Mouse (Mus musculus) liver, adult 2 months (tissue): Measurements from ENCODE around the gene Gm28043. TPM values are rescaled to one million over a fixed set of nuclear protein-coding genes. Genes with fewer than 3 reads are reported as not detected.

Source experiments
- DNase-seq: peaks from one replicate; pipeline ENCODE4 v3.0.0-alpha.2; 2011; ENCODE audit warnings: low read depth, low spot score; ENCODE audit errors: extremely low read depth
- H3K27ac ChIP-seq: fragments of 200-500 bp; replicated peaks from 2 replicates; pipeline ENCODE4 v1.5.1; 2012; ENCODE audit warnings: low read depth, mild to moderate bottlenecking, control low read depth, inconsistent platforms, low read length; ENCODE audit not compliant: insufficient read depth
- H3K27me3 ChIP-seq: fragments of 200-500 bp; 2 replicates; pipeline ENCODE4 v1.6.1; 2012; ENCODE audit warnings: mild to moderate bottlenecking, moderate library complexity, low read length, inconsistent platforms; ENCODE audit not compliant: control insufficient read depth, insufficient read depth
- H3K36me3 ChIP-seq: fragments of 200-500 bp; 2 replicates; pipeline ENCODE4 v1.6.1; 2012; ENCODE audit warnings: low read length, inconsistent platforms; ENCODE audit not compliant: control insufficient read depth, insufficient read depth
- H3K4me1 ChIP-seq: fragments of 200-500 bp; 2 replicates; pipeline ENCODE4 v1.6.1; 2011; ENCODE audit warnings: low read length; ENCODE audit not compliant: control insufficient read depth, insufficient read depth
- H3K4me3 ChIP-seq: fragments of 200-500 bp; 2 replicates; pipeline ENCODE4 v1.5.1; 2011; ENCODE audit warnings: low read depth, mild to moderate bottlenecking, control low read depth, low read length, moderate library complexity; ENCODE audit not compliant: insufficient read depth
- H3K79me2 ChIP-seq: fragments of 200-500 bp; 2 replicates; pipeline ENCODE4 v1.6.1; 2012; ENCODE audit warnings: inconsistent platforms, mild to moderate bottlenecking, low read length, moderate library complexity; ENCODE audit not compliant: control insufficient read depth, insufficient read depth
- H3K9ac ChIP-seq: fragments of 200-500 bp; 2 replicates; pipeline ENCODE4 v1.6.1; 2012; ENCODE audit warnings: low read depth, mild to moderate bottlenecking, control low read depth, inconsistent platforms, low read length
- CTCF ChIP-seq: fragments of 200-500 bp; IDR thresholded peaks from 2 replicates; pipeline ENCODE4 v1.5.1; 2011; ENCODE audit warnings: low read depth, low read length, control low read depth
- POLR2A ChIP-seq: fragments of 200-500 bp; IDR thresholded peaks from 2 replicates; pipeline ENCODE4 v1.6.1; 2011; ENCODE audit warnings: low read length, control low read depth; ENCODE audit not compliant: insufficient read depth; ENCODE audit errors: extremely low read depth
- WGBS: fragments of 180-500 bp; shearing (Covaris S2); methylation state at CpG from one replicate; pipeline ENCODE4 v1.1.7; 2018; 5-methylcytosine and 5-hydroxymethylcytosine counted together
- polyA plus RNA-seq: library from polyadenylated mRNA; depleted of rRNA; stranded (reverse); fragments of >200 nt; gene quantifications from 2 replicates; pipeline ENCODE4 v1.2.3, GENCODE M21; 2012
- total RNA-seq: library from RNA; depleted of rRNA; stranded (reverse); fragments of >200 nt; gene quantifications from 2 replicates; pipeline ENCODE4 v1.2.3, GENCODE M21; 2014

Gene Gm28043
- total and polyA plus RNA-seq, 2 experiments, result 0.60 to 1.9 TPM

DNA sequence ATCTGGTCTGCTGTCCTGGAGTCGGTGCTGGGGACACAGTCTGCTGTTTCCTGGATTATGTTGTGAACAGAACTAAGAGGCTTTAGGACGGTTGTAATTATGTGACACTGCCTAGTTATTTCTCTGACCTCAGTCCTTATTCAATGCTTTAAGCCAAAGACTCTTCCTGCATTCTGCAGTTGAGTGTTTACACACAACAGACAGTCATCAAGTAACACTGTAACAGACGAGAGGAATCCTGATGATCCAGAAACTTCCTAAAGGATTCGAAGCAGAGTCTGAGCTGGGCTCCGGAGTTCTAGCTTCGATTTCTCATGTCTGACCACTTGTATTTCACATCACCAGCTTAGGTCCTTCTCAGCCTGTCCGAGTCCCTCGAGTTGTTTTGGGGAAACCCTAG, 63.9 kb downstream of the Gm28043 start:
- DNase-seq, result no peak
- no peak overlapping the region for H3K4me3 ChIP-seq
- WGBS, result 90% methylated on average over 8 of the region's 8 CpGs
- H3K9ac ChIP-seq, result no peak overlapping the region
- H3K36me3 ChIP-seq, result peaks cover 80% of the 10 kb centered on the region
- H3K27ac ChIP-seq, result no peak overlapping the region
- TF ChIP-seq CTCF (no peak), POLR2A (no peak)
- no peaks in the 10 kb centered on the region for H3K79me2 ChIP-seq
- no peaks in the 10 kb centered on the region for H3K27me3 ChIP-seq
- no peaks in the 10 kb centered on the region for H3K4me1 ChIP-seq

DNA sequence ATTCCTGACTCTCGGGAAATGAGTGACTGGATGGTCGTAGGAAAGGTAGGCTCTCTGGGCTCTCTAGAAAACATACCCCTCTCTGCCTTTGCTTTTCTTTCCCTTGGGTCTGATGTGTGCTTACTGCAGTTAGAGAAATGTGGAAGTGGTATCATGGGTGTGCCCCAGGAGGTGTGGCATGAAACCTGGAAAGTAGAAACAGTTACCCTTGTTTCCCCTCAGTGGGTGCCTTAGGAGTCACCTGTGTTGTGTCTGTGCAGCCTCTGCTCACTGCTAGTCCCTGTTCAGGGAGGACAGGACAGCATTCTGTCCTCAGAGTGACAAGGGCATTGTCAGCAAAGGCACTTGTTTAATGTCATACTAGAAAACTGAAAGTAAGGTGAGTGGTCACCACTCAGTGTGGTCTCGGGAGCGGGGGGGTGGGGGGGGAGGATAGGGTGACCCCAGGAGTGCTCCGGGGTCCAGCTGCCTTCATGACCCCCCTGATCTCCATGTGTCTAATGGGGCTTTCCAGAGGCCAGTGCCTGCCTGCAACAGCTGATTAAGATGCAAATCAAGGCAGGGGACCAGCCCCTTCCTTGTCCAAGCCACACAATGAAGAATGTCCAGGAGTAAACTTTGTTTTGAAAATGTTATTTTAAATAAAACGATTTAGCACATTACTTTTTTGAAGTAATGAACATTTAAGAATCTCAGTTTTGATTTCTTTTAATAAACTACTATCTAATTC, 64.5 kb downstream of the Gm28043 start:
- no peak overlapping the region for H3K9ac ChIP-seq
- H3K79me2 ChIP-seq, result no peaks in the 10 kb centered on the region
- DNase-seq, result no peak
- H3K4me3 ChIP-seq, result no peak overlapping the region
- peaks cover 84% of the 10 kb centered on the region for H3K36me3 ChIP-seq
- TF ChIP-seq POLR2A (no peak), CTCF (no peak)
- H3K27ac ChIP-seq, result no peak overlapping the region
- WGBS, result 91% methylated on average over 6 of the region's 6 CpGs
- H3K4me1 ChIP-seq, result no peaks in the 10 kb centered on the region
- no peaks in the 10 kb centered on the region for H3K27me3 ChIP-seq

GRCm38 (mm10) chr17:29680174-29680573, 65.5 kb downstream of the Gm28043 start:
- 91% methylated on average over 2 of the region's 2 CpGs for WGBS
- no peaks in the 10 kb centered on the region for H3K79me2 ChIP-seq
- TF ChIP-seq POLR2A (no peak), CTCF (no peak)
- H3K27me3 ChIP-seq, result no peaks in the 10 kb centered on the region
- H3K4me3 ChIP-seq, result no peak overlapping the region
- H3K9ac ChIP-seq, result no peak overlapping the region
- no peak overlapping the region for H3K27ac ChIP-seq
- peaks cover 80% of the 10 kb centered on the region for H3K36me3 ChIP-seq
- no peaks in the 10 kb centered on the region for H3K4me1 ChIP-seq
- no peak for DNase-seq

DNA sequence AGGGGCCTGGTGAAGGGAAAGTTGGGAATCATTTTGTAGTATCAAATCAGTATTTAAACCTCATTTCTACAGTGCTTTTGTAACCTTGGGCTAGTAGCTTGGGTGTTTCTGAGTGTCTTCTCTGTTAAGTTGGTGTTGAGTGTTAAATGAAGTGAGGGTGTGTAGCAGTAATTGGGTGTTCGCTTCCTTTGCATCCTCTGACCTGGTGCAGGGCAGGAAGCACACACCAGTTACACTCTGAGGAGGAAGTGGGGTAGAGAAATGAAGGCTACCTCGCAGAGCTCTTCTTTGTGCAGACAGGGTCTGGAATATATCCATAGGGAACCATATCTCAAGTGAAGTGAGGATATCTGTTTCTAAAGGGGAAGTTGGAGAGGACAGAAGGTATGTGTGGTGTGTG, 66.2 kb downstream of the Gm28043 start:
- no peak overlapping the region for H3K9ac ChIP-seq
- H3K27ac ChIP-seq, result no peak overlapping the region
- H3K4me1 ChIP-seq, result no peaks in the 10 kb centered on the region
- no peak overlapping the region for H3K4me3 ChIP-seq
- H3K36me3 ChIP-seq, result peaks cover 77% of the 10 kb centered on the region
- H3K27me3 ChIP-seq, result no peaks in the 10 kb centered on the region
- H3K79me2 ChIP-seq, result no peaks in the 10 kb centered on the region
- 89% methylated on average over 2 of the region's 2 CpGs for WGBS
- no peak for TF ChIP-seq CTCF
- no peak for TF ChIP-seq POLR2A
- DNase-seq, result no peak

DNA sequence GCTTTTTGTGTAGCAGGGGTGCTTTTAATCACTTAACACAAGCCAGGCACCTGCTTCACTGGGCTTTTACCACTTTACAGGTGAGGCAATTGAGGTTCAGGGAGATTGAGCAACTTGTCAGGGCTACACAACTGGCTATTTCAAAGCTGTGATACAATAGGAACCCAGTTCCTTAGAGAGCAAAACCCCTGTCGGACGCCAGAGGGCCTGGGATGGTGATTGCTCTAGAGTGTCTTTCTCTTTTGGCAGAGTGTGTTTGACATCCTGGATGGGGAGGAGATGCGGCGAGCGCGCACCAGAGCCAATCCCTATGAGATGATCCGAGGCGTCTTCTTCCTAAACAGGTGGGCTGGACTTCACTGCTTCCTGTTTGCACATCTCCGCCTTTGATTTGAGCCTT, 67.0 kb downstream of the Gm28043 start:
- Histone ChIP-seq H3K4me1 (no peaks in the 10 kb centered on the region), H3K27ac (no peak overlapping the region), H3K9ac (no peak overlapping the region), H3K4me3 (no peak overlapping the region), H3K27me3 (no peaks in the 10 kb centered on the region), H3K79me2 (no peaks in the 10 kb centered on the region), H3K36me3 (peaks cover 79% of the 10 kb centered on the region)
- no peak for DNase-seq
- no peak for TF ChIP-seq POLR2A
- TF ChIP-seq CTCF, result no peak
- WGBS, result 98% methylated on average over 9 of the region's 9 CpGs

DNA sequence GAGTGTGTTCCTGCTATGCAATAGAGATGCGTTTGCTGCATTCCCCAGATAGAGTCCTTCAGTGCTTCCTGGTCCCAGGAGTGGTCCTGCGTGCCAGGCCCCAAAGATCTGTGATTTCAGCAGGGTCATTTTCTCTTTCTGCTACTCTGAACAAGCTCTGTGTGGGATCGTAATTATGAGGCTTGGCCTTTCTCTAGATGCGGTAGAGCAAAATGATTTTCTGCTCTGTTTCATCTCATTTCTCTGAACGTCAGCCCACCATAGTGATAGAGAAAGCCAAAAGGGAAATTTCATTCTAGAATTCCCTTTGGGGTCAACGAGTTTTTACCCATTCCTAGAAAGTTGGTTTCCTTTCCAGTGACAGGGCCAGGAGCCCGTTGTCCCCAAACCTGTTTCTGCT, 67.6 kb downstream of the Gm28043 start:
- H3K36me3 ChIP-seq, result peaks cover 78% of the 10 kb centered on the region
- TF ChIP-seq CTCF (no peak), POLR2A (no peak)
- H3K27ac ChIP-seq, result no peak overlapping the region
- H3K79me2 ChIP-seq, result no peaks in the 10 kb centered on the region
- H3K27me3 ChIP-seq, result no peaks in the 10 kb centered on the region
- 97% methylated on average over 7 of the region's 7 CpGs for WGBS
- no peak overlapping the region for H3K9ac ChIP-seq
- no peak for DNase-seq
- no peaks in the 10 kb centered on the region for H3K4me1 ChIP-seq
- H3K4me3 ChIP-seq, result no peak overlapping the region
